Mouse (Mus musculus) inflammation-experienced regulatory T-cells, adult 6 months (primary cell): ENCODE results near the gene Ceacam15. TPM values are rescaled to one million over a fixed set of nuclear protein-coding genes. Genes with fewer than 3 reads are reported as not detected.
"Not testable (repeated sequence)": the region's sequence is repeated elsewhere in the genome, so short reads cannot be mapped to it uniquely, and the experiment has no call there.

Experiments
- ATAC-seq: one replicate; pipeline ENCODE4 v1.8.0; 2017
- polyA plus RNA-seq, 3 experiments: library from polyadenylated mRNA; unstranded; fragments of 100-300 nt; shearing (Covaris generic); gene quantifications; one replicate each; pipeline ENCODE4 v1.2.1; 2017

Ceacam15 gene
- 1 to 10 TPM in 2 of 3 experiments, not detected in 1; 1.3 TPM for polyA plus RNA-seq

DNA sequence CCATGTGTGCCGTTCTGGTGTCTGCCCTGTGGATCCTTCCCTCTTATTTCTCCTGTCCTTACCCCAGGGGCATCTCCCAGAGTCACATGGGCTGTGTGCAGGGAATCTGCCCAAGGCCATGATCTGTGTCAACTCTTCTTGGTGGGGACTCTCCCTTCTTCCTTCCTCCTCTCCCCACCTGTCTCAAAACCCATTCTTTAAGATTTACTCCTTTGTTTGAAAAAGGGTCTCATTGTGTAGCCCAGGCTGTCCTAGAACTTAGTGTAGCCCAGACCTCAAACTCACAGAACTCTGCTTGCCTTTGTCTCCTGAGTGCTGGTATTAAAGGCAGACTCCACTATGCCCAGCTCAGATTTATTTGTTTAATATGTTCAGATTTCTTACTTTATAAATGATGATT is at the start of gene Ceacam15:
Ceacam15 (minus strand) TSS at position 101 of the 400 bp plus-strand sequence.
- ATAC-seq, result no peak

DNA sequence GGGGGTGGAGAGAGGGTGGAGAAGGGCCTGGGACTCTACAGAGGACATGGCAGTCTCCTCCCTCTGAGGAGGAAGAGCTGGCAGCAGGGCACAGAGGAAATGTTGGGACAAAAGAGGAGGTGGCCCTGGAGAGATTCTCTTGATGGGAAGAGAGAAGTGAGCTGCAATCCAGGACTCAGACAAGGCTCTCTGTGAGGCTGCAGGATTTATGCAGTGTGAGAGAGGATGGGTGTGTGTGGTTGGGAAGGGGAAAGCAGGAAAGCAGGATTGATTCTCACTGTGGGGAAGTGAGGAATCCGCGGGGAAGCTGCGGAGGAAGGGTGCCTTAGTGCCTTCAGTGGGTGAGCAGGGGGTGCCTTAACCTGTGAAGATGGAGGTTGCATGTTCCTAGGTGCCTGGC is 47.0 kb upstream of the Ceacam15 start:
- not testable (repeated sequence) for ATAC-seq

DNA sequence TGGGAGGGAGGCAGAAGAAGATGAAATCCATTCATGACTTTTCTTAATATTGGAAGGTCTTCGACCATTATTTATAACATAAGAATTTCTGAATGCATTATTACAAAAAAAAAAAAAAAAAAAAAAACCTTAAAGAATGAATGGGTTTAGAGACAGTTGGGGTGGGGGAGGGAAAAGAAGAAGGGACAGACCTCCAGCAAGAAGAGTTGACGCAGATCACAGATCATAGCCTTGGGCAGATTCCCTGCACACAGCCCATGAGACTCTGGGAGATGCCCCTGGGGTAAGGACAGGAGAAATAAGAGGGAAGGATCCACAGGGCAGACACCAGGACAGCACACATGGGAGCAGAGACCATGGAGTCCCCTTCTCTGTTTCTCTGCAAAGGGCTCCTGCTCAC is 46.1 kb upstream of the Ceacam15 start, which contains the start of gene Ceacam9:
Ceacam9 (plus strand) TSS at position 301 of the 400 bp plus-strand sequence.
- ATAC-seq, result no peak

DNA sequence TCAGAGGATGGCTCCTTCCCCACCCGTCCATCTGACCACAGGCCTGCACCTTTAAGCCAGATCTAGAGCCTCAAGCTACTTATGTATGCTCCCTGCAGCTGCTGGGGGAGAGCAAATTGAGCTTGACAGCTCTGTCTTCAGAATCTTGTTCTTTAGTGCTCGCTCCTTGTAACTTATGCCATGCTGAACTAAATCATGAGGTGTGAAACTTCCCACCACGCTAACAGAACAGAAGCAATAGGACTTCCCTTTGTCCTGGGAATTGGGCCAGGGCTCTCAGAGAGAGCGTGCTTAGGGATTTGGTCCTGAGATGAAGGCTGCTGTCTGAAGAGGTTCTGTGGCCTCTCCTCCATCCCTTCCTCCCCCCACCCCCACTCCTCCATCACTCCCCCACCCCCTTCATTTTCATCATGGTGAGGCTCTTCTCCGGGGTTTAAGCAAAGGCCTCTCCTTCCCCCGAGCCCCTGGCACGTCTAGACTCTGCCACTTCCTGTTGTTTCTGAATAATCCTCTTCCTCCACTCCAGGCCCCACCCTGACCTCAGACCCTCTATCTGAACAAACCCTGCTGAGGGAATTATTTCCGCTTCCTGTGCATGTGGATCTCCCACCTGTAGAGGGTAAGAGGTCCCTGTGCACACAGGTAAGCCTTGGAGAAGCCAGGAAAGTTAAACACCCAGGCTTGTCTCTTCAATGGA is 41.1 kb upstream of the Ceacam15 start:
- peak; percentile 60 for ATAC-seq

DNA sequence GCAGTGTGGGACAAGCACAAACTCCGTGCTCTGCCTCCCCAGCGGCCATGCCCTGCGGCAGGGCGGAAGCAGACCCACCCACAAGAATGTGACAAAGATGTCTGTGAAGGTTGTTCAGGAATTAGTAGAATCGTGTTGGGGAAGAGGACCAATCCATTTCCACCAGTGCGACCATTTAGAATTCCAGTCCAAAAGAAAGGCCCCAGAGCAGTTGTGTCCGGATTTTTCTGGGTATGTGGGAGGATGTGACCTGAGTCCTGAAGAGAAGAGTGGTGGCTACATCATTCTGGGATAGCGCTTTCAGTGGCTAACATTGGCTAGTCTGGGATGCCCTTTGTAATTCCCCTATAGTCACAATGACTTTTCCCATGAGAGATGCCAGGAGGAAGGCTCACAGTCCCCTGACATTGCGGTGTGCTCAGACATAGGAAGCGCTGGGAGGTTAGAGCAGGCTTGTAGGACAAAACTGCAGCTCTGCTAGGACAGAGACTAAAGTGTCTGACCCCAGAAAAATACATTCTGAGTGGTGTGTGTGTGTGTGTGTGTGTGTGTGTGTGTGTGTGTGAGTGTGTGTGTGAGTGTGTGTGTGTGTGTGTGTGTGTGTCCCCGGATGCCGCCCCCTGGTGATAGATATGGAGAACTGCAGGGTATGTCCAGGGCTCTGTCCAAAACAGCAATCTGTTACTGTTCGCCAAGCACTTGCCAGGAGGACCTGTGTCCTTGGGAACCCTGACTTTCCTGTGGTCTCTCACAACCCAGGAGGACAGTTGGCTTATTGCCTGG is 37.3 kb upstream of the Ceacam15 start:
- no peak for ATAC-seq

DNA sequence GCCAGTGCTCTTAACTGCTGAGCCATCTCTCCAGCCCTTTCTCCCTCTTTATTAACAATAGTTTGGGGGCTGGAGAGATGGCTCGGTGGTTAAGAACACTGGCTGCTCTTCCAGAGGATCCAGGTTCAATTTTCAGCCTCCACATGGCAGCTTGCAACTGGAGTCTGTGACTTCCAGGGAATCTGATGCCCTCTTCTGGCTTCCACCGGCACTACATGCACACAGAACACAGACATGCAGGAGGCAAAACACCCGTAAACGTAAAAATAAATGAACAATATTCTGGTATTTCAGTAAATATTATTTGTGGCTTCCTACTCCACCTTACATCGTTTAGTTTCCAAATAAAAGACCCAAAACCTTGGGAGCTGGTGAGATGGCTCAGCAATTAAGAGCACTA is 35.1 kb upstream of the Ceacam15 start:
- ATAC-seq, result no peak

DNA sequence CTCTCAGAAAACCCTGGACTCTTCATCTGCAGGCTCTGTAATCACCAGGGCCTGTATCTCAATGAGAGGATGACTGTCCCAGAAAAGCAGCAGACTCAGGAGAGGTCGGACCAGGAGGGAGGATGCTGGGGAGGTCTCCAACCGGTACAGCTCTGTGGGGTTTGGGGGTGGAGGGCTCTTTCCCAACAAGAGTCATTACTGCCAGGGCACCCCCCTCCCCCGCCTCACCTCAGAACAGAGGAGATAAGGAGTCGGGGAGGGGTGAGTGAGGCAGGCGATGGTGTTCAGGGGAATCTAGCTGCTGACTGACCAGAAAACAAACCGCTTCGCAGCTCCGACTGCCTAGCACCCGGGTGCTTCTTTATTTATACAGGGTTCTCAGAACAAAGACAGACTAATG is 32.7 kb upstream of the Ceacam15 start:
- no peak for ATAC-seq

DNA sequence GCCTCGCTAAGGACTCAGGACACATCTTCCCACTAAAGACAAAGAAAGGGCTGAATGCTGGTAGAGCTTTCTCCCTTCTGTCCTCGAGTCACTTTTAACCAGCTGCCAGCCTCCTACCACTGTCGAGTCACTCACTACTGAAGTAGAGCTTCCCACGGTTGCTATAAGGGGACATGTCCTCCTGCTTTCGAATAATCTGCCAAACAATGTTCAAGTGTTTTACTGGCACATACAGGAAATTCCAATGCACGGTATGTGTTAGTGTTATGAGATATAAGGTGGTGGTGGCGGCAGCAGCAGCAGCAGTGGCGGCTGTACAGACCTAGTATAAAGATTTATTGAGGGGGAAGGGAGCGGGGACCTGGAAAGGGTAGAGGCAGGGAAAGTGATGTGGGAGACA is 30.9 kb upstream of the Ceacam15 start:
- no peak for ATAC-seq

DNA sequence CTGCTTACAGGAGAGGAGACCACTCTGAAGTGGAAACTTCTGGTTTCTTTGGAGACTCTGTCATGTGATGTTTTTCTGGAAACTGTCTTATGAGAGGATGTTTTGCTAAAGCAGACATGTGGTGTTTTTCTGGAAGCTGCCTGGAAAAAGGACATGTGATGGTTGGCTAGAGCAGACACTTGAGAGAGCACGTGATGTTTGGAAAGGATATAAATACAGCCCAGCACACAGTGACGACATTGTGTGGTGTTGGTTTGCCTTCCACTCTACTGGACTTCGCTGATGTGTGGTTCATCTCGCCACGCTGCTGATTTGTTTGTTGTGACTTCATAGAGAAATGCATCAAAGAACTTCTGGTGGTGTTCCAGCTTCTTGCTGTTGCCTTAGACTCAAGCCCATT is 25.1 kb upstream of the Ceacam15 start:
- no peak for ATAC-seq

DNA sequence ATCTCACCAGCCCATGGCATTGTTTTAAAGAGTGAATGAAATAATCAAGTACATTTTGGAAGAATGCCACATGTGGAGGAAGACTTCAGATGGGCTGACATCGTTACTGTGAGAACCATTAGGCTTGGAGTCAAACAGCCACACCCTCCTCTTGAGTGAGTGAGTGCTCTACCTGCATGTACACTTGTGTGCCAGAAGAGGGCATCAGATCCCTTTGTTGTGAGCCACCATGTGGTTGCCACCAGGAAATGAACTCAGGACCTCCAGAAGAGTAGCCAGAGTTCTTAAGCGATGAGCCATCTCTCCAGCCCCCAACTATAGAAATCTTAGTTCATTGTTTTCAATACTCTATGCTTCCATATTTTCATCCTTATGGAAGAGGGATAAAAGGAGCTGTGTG is 23.5 kb upstream of the Ceacam15 start:
- peak; percentile 56 for ATAC-seq

DNA sequence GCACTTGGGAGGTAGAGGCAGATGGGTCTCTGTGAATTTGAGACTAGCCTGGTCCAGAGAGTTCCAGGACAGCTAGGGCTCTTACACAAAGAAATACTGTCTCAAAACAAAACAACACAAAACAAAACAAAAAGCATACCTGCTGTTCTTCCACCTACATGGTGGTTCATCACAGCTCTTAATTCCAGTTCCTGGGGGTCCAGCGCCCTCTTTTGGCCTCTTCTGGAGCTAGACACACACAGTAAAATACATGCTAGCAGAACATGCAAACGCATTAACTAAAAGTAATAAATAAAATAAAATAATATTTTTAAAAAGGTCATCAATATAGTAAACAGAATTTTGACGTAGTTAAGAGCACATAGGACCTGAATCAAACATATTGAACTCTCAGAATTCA is 19.5 kb upstream of the Ceacam15 start:
- ATAC-seq, result peak; percentile 86

DNA sequence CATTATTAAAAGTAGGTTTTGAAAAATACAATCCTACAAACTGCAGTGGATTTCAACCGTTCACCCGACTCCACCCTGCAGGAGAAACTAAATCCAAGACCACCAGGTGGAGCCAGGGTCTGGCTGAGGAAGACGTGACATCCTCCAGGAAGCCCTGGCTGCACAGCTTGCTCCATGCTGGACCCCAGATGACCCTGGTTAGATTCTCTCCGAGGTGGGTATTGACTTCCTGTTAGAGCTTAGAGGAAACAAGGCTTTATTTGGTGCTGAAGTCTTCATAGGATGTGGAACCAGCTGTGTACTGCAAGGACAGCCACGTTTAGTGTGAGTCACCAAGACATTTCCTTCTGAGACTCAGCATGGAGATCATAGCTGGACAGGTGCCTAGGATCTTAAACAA is 13.7 kb upstream of the Ceacam15 start:
- ATAC-seq, result no peak

DNA sequence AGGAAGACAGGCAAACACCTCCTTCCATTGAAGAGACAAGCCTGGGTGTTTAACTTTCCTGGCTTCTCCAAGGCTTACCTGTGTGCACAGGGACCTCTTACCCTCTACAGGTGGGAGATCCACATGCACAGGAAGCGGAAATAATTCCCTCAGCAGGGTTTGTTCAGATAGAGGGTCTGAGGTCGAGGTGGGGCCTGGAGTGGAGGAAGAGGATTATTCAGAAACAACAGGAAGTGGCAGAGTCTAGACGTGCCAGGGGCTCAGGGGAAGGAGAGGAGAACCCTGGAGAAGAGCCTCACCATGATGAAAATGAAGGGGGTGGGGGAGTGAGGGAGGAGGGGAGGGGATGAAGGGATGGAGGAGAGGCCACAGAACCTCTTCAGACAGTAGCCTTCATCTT is 4.7 kb upstream of the Ceacam15 start:
- ATAC-seq, result peak; percentile 44

DNA sequence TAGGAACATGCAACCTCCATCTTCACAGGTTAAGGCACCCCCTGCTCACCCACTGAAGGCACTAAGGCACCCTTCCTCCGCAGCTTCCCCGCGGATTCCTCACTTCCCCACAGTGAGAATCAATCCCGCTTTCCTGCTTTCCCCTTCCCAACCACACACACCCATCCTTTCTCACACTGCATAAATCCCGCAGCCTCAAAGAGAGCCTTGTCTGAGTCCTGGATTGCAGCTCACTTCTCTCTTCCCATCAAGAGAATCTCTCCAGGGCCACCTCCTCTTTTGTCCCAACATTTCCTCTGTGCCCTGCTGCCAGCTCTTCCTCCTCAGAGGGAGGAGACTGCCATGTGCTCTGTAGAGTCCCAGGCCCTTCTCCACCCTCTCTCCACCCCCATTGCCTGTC is 806 bp downstream of the Ceacam15 start:
- ATAC-seq, result not testable (repeated sequence)

DNA sequence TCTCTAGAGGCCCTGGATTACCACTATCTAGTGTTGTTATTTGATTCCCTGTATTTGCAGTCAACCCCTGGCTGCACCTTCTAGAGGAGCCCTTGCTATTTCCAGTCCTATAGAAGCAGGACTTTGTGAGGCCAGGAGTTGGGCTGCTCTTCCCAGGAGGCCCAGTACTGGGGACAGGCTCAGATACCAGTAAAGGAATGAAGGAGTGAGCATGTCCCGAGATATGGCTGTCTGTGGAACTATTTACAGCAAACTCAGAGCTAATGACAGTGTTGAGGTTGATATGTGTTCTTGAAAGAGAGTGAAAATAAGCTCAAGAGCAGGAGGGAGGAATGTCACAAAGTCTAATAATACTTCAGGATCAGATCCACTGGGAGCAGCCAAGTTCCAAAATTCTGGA is 1.7 kb downstream of the Ceacam15 start:
- no peak for ATAC-seq

DNA sequence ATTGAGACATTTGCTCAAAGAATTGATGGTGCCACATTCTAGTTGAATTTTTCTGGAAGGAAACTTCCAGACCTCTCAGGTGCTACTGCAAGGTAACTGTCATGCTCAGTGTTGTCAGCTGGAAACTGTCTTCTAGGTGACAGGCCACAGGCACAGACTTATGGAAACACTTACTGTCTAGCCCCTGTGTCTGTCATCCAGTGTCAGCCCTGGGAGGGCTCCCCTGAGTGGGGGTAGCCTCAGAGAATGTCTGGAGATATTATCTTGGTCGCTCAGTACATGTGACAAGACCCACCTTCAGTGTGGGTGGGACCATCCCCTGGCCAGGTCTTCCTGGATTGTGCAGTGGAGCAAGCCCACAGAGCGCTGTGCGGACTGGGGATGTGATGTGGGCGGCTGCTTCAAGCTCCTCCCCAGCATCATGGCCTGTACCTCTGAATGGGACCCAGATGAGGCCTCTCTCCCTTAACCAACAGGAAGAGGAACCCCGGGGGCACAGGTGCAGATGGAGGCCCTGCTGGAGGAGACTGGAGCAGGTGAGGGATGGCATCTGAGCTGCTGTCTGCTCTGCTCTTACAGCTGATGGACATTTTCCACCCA is 7.1 kb downstream of the Ceacam15 start:
- ATAC-seq, result peak; percentile 93

DNA sequence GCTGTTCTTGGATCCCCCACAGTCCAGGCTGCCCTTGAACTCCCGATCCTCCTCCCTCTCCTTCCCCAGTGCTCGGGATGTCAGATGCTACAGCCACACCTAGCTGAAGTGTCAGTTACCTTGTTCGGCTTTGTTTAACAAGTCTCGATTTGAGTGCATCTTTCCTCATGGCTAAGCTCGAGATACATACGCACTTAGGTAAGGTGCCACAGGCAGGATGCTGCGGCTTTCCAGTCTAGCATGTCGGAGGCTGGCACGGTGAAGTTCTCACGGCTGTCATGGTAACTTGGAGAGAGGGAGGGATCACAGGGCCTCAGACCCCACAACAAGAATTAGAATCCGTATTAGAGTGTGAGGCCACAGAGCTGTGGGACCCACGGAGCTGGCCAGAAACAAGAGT is 31.2 kb downstream of the Ceacam15 start:
- ATAC-seq, result peak; percentile 44

DNA sequence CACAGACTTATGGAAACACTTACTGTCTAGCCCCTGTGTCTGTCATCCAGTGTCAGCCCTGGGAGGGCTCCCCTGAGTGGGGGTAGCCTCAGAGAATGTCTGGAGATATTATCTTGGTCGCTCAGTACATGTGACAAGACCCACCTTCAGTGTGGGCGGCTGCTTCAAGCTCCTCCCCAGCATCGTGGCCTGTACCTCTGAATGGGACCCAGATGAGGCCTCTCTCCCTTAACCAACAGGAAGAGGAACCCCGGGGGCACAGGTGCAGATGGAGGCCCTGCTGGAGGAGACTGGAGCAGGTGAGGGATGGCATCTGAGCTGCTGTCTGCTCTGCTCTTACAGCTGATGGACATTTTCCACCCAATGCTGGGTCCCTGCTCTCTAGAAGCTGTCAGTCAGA is 32.4 kb downstream of the Ceacam15 start:
- peak; percentile 89 for ATAC-seq

DNA sequence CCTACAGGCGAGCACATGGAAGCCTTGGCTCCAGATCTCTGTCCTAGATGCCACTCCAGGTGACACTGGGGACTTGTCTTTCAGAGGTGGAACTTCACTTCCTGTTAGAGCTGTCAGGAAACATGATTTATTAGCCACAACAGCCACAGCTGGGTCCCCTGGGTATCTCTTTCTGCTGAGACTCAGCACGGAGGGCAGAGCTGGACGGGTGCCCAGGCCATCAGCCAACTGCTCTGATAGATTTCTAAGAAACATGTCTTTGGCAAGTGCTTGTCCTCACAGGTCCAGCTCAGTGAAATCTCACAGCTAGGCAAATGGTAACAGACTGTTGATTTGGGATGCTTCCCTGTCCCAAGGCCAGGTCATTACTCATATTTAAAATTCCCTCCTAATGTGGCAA is 36.5 kb downstream of the Ceacam15 start:
- no peak for ATAC-seq

DNA sequence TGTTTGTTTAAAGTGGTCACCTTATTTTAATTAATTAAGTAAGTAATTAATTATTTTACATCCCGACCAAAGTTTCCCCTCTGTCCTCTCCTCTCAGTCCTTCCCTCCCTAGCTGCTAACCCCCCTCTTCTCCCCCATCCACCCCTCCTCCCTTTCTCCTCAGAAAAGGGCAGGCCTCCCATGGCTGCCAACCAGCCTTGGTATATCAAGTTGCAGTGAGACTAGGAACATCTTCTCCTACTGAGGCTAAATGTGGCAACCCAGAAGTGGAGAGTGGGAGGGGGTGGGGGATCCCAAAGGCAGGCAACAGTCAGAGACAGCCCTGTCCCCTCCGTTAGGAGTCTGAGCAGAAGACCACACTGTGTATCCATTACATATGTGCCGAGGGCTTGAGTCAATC is 40.4 kb downstream of the Ceacam15 start:
- no peak for ATAC-seq

DNA sequence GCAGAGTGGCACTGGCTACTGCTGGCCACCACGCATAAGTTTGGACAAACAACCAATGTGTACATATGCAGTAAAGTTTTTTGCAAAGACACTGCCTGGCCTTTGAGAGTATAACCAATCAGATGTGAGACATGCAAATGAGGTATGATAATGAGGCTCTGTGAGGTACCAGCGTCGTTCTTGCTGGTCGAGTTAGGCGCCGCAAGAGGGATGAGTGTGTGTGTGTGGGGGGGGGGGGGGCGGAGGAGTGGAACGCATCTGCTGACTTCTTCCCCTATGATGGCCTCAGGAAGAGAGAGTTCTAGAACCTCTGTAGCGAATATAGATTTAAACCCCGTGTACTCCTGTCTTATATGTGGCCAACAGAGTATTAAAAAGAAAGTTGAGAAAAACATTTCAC is 41.6 kb downstream of the Ceacam15 start:
- peak; percentile 89 for ATAC-seq

DNA sequence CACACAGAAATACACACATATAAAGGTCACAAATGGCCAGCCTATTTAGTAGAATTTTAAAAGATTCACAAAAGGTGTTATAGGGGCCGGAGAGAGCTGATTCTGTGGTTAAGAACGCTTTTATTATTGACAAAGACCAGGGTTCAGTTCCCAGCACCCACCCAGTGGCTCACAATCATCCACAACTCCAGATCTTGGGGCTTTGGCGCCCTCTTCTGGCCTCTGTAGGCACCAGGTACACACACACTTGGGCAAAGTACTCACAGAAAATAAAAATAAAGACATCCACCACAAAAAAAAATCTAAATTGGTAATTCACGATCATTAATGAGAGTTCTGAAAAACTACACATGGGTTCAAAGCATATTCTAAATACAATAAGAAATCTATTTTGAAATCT is 43.6 kb downstream of the Ceacam15 start:
- ATAC-seq, result no peak

DNA sequence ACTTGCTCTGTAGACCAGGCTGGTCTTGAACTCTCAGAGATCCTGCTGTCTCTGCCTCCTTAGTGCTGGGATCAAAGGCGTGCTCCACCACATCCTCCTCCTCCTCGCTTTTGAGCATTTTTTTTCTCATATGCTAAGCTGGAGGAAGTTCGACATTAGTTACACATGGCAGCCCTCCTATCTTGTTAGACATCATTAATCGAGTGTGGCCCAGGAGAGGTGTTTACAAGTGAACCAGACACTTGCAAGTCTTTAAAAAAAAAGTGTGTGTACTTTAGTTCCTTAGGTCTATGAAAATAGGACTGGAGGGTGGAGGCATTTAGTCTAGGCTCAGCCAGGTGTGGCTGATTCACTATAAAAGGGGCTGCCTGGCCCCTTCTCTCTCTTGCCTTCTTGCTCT is 44.5 kb downstream of the Ceacam15 start:
- no peak for ATAC-seq
